Mouse (Mus musculus) MEL (cell line): ENCODE measurements at regions not wholly inside any gene's neighbourhood (a gene's known extent, or its start where the extent isn't known, plus 50 kb on each side); places are given as distances from the start of the nearest gene placed in this dataset.

Source experiments
- BHLHE40 ChIP-seq: IDR thresholded peaks from 2 replicates; pipeline ENCODE4 v1.6.1; 2012; ENCODE audit warnings: low read depth, mild to moderate bottlenecking, inconsistent platforms, low read length, improper control_type of control experiment, borderline replicate concordance
- CTCF ChIP-seq, 3 experiments: IDR thresholded peaks in 2 of 3; conservative IDR thresholded peaks in 1 of 3; 2 replicates each; pipeline ENCODE4 v1.5.1; 2011 to 2012; ENCODE audit warnings: low read length in 3 of 3, low read depth in 2 of 3, mild to moderate bottlenecking in 2 of 3, improper control_type of control experiment in 1 of 3, inconsistent platforms in 1 of 3, mixed read lengths in 1 of 3, moderate library complexity in 1 of 3; ENCODE audit not compliant: control insufficient read depth in 1 of 3, insufficient read depth in 1 of 3, poor library complexity in 1 of 3, severe bottlenecking in 1 of 3
- EP300 ChIP-seq, 2 experiments: IDR thresholded peaks; 2 replicates each; pipeline ENCODE4 v1.6.1; 2011; ENCODE audit warnings: improper control_type of control experiment in 2 of 2, low read length in 2 of 2, low read depth in 1 of 2, mild to moderate bottlenecking in 1 of 2
- MYC ChIP-seq: IDR thresholded peaks from 2 replicates; pipeline ENCODE4 v1.6.1; 2011; ENCODE audit warnings: low read depth, mild to moderate bottlenecking, low read length, improper control_type of control experiment, moderate library complexity
- NELFE ChIP-seq: IDR thresholded peaks from 2 replicates; pipeline ENCODE4 v1.6.1; 2011; ENCODE audit warnings: low read depth, low read length, improper control_type of control experiment
- NRF1 ChIP-seq: IDR thresholded peaks from 2 replicates; pipeline ENCODE4 v1.6.1; 2014; ENCODE audit warnings: low read depth, mild to moderate bottlenecking, inconsistent platforms, low read length, improper control_type of control experiment, moderate library complexity; ENCODE audit not compliant: poor library complexity, insufficient read depth, severe bottlenecking
- POLR2A ChIP-seq, 2 experiments: IDR thresholded peaks; 2 replicates each; pipeline ENCODE4 v1.6.1; 2011 to 2012; ENCODE audit warnings: low read length in 2 of 2, mild to moderate bottlenecking in 2 of 2, control low read depth in 1 of 2, improper control_type of control experiment in 1 of 2, low read depth in 1 of 2, moderate library complexity in 1 of 2; ENCODE audit not compliant: control insufficient read depth in 1 of 2, insufficient read depth in 1 of 2, poor library complexity in 1 of 2

- TF ChIP-seq POLR2A (IDR thresholded peaks at IDR 0.05; ENCODE audit: control insufficient read depth in 1 of 2, insufficient read depth in 1 of 2, low read depth in 1 of 2, low read length in 2 of 2, poor library complexity in 1 of 2), result no peak
- no peak for TF ChIP-seq NELFE
- no peak for TF ChIP-seq MYC
- TF ChIP-seq BHLHE40, result no peak
- no peak for TF ChIP-seq NRF1
- TF ChIP-seq CTCF (IDR thresholded peaks at IDR 0.05 in 2 of 3, conservative IDR thresholded peaks at IDR 0.05 in 1 of 3; ENCODE audit: control insufficient read depth in 1 of 3, insufficient read depth in 1 of 3, low read depth in 2 of 3, low read length in 3 of 3, poor library complexity in 1 of 3, severe bottlenecking in 1 of 3), result no peak
- TF ChIP-seq EP300 (IDR thresholded peaks at IDR 0.05; ENCODE audit: low read depth in 1 of 2, low read length in 2 of 2), result no peak
These were observed 2734.6 kb upstream of the Lrrc6 start for GRCm38 (mm10) chr15:69235271-69235670.
